Mouse (Mus musculus): ENCODE results near the gene Prickle2. TPM values are rescaled to one million over a fixed set of nuclear protein-coding genes. Genes with fewer than 3 reads are reported as not detected.

The Prickle2 gene
- polyA plus RNA-seq, 1 experiment from 2014 or later, result 2.6 TPM

DNA sequence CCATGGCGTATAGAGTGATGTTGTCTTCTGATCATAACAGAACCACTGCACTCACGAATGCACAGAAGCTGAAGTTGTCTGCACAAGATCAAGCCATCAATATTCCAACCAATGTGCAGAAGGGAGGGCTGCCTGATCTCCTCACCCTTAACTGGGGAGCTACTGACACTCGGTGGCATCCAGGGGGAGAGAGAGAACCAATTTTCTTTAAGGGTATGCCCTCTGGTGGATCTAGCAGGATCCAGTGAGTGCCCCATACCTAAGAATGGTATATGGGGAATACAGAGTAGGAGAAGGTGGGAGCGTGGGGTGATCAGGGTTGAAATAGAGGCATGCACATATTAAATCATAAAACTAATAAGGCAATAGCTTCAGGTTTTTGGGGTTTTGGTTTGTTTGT is 2.2 kb upstream of the Prickle2 start:
- WGBS, result 71% methylated on average over 4 of the region's 4 CpGs
- H3K4me1 ChIP-seq, result peaks cover 30% of the 10 kb centered on the region
- H3K27me3 ChIP-seq (ENCODE audit: poor library complexity, severe bottlenecking), result peaks cover 57% of the 10 kb centered on the region
- H3K36me3 ChIP-seq (replicated peaks), result no peaks in the 10 kb centered on the region
- no peak overlapping the region for H3K4me3 ChIP-seq
- H3K9me3 ChIP-seq, result no peaks in the 10 kb centered on the region
- H3K27ac ChIP-seq, result no peak overlapping the region
- DNase-seq (ENCODE audit: extremely low spot score, low spot score), result no peak

DNA sequence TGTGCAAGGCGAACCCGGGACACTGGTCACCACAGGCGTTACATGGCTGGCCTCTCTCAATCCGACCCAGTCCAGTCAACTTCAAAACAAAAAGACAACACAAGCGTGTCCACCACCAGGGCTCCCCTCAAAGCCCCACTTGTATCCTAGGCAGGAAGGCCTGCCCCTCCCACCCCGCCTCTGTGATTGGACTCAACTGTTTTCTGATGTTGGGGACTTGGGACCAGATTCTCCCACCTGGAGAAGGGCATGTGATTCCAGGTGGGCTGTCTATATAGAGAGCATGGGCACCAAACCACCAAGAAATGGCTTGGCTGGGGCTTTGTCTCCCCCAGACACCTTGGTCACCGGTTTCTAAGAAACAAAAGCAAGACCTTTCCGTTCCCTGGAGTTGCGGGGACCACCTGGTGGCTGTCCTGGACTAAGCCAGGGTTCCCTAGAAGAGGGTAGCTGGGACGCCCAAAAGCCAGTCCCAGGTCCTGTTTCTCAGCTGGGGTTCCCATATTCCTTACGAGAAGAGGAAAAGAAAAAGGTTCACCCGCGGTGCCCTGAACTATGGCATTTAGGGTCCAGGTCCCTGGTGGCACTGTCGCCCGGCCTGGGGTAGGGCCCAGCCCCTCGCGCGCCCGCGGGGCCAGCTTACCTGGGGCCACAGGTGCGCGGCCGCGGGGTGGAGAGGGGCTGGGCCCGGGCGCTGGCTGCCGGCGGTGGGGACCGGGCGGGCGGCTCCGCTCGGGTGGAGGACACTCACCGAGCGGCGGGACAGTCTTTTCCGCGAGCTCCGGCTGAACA is 406 bp downstream of the Prickle2 start:
- 2% methylated on average over 39 of the region's 39 CpGs for WGBS
- peaks cover 83% of the 10 kb centered on the region for H3K27me3 ChIP-seq (ENCODE audit: poor library complexity, severe bottlenecking)

DNA sequence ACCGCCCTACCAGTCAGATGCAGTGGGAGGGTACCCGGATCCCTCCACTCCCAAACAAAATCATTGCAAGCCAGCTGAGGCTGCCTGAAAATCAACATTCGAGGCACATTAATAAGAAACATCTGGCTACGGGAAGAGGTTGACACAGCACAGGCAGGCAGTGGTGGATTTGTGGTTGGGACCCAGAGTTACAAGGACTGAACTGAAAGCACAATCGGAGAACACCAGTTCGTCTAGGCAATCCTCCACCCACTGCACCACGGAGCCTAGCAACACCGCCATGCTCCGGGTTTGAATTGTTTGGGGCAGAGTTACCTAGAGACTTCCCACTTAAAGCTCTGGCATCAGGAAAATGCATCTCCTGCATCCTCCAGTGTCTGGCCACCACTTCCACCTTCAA is 1.1 kb downstream of the Prickle2 start:
- Histone ChIP-seq H3K27me3 (ENCODE audit: poor library complexity, severe bottlenecking) (peaks cover 84% of the 10 kb centered on the region), H3K4me1 (peaks cover 43% of the 10 kb centered on the region), H3K4me3 (peak overlapping the region; percentile 78), H3K27ac (peak overlapping the region; percentile 85; the same call in 1 of the 2 replicates), H3K36me3 (replicated peaks) (no peaks in the 10 kb centered on the region), H3K9me3 (no peaks in the 10 kb centered on the region)
- WGBS, result 32% methylated on average over 9 of the region's 9 CpGs
- peak; percentile 23 for DNase-seq (ENCODE audit: extremely low spot score, low spot score)

More for the DNA sequence above, 406 bp downstream of the Prickle2 start:
- peak overlapping the region; percentile 78 for H3K4me3 ChIP-seq
- H3K36me3 ChIP-seq (replicated peaks), result no peaks in the 10 kb centered on the region
- H3K4me1 ChIP-seq, result peaks cover 35% of the 10 kb centered on the region
- peak; percentile 29 for DNase-seq (ENCODE audit: extremely low spot score, low spot score)
- no peaks in the 10 kb centered on the region for H3K9me3 ChIP-seq
- H3K27ac ChIP-seq, result peak overlapping the region; percentile 85

DNA sequence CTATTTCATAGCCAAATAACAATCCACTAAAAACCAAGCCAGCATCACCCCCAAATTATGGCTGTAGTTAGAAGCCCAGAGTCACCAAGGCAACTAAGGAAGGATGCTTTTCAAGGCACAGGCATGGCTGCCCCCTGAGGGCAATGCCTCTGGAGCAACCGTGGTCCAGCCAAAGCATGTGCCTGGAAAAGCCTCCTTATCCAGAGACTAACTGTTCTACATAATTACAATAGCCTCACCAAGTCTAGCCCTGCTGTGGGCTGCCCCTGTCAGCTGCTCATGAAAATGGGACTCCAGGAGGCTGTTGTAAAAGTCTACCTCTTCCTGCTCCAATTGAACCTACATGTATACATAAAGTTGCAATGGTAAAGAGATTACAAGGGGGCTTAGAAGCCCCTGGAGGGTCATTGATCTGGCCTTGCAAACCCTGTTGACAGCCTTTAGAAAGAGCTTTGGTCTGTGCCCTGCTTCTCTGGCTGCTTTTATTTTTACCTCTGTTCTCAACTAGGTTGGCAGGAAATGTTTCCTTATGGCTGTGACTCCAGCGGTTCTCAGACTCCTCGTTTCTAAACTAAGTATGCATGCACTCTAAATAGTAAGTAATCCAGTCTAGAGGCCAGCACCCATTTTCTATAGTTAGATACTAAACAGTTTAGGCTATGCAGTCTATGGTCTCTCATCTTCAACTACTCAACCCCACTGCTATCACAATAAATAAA is 6.3 kb downstream of the Prickle2 start:
- H3K36me3 ChIP-seq (replicated peaks), result no peaks in the 10 kb centered on the region
- WGBS, result 17% methylated on average over 3 of the region's 3 CpGs
- no peaks in the 10 kb centered on the region for H3K9me3 ChIP-seq
- H3K27me3 ChIP-seq (ENCODE audit: poor library complexity, severe bottlenecking), result peaks cover 55% of the 10 kb centered on the region
- H3K4me3 ChIP-seq, result no peak overlapping the region
- peak; percentile 47 for DNase-seq (ENCODE audit: extremely low spot score, low spot score)
- H3K27ac ChIP-seq, result 0 out of 2 replicates have a peak overlapping the region, but pooled peaks have one; percentile 12
- H3K4me1 ChIP-seq, result peaks cover 46% of the 10 kb centered on the region

DNA sequence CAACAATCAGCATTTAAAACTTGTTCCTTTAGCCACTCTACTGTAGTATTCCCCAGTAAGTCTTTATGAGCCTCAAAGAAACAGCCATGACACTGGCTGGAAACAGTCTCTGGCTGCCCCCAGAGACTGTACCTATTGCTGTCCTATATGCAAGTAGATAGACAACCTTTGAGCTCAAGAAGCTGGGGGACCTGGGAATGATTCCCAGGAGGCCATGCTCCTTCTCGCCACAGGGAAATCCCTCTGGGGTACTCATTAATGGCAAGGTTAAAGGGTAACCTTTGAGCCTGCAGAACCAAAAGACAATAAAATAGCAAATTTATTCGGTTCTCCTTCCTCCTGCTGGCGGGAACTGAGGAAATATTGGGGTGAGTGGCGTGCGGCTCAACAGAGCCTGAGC is 8.1 kb downstream of the Prickle2 start:
- Histone ChIP-seq H3K9me3 (no peaks in the 10 kb centered on the region), H3K27me3 (ENCODE audit: poor library complexity, severe bottlenecking) (peaks cover 36% of the 10 kb centered on the region), H3K27ac (no peak overlapping the region), H3K4me1 (peaks cover 39% of the 10 kb centered on the region), H3K4me3 (no peak overlapping the region), H3K36me3 (replicated peaks) (no peaks in the 10 kb centered on the region)
- no peak for DNase-seq (ENCODE audit: extremely low spot score, low spot score)
- 58% methylated on average over 5 of the region's 5 CpGs for WGBS

DNA sequence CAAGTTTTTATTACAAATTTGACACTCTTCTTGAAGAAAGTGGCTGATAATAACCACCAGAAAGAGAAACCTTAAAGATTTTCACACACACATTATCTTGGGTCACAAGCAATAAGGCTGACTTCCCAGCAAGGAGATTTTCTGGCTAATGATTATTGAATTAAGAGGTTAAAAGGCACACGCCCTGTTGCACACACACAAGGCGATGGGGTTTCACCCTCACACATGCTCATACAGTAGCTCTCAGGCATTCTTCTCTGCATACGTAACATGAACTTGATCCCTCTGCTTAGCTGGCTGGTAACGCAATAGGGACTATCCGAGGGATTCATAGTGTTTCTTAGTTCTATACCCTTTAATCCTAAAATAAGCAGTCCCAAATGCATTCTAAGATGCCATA is 18.6 kb downstream of the Prickle2 start:
- Histone ChIP-seq H3K4me1 (no peaks in the 10 kb centered on the region), H3K27ac (no peak overlapping the region), H3K27me3 (ENCODE audit: poor library complexity, severe bottlenecking) (no peaks in the 10 kb centered on the region), H3K36me3 (replicated peaks) (no peaks in the 10 kb centered on the region), H3K9me3 (no peaks in the 10 kb centered on the region), H3K4me3 (no peak overlapping the region)
- no peak for DNase-seq (ENCODE audit: extremely low spot score, low spot score)
- WGBS, result 71% methylated on average over 5 of the region's 5 CpGs

DNA sequence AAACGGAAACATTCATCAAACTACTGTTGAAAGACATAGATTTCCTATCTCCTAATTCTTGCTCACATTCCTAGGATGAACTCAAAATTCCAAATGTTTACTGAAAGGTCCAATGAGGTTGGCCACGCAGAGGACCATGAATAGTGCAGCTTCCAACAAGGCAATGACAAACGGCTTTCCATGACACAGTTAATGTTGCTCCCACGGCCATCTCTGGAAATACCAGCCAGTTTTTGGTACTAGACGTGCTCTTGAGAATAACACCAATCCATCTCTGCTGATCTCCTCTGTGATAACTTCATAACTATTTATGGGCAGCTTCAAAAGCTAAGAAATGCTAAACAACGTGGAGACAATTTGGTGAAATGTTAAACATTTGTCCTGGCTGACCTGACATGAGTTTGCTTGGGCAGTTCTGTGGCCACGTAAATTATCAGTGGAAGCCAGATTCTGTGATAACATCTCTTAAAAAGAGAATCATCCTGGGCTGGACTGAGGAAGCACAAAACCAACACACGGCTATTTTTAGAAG is 31.5 kb downstream of the Prickle2 start:
- Histone ChIP-seq H3K36me3 (replicated peaks) (no peaks in the 10 kb centered on the region), H3K4me3 (no peak overlapping the region), H3K27ac (no peak overlapping the region), H3K27me3 (ENCODE audit: poor library complexity, severe bottlenecking) (no peaks in the 10 kb centered on the region), H3K4me1 (peaks cover 16% of the 10 kb centered on the region), H3K9me3 (no peaks in the 10 kb centered on the region)
- WGBS, result 92% methylated on average over 8 of the region's 8 CpGs
- DNase-seq (ENCODE audit: extremely low spot score, low spot score), result no peak

DNA sequence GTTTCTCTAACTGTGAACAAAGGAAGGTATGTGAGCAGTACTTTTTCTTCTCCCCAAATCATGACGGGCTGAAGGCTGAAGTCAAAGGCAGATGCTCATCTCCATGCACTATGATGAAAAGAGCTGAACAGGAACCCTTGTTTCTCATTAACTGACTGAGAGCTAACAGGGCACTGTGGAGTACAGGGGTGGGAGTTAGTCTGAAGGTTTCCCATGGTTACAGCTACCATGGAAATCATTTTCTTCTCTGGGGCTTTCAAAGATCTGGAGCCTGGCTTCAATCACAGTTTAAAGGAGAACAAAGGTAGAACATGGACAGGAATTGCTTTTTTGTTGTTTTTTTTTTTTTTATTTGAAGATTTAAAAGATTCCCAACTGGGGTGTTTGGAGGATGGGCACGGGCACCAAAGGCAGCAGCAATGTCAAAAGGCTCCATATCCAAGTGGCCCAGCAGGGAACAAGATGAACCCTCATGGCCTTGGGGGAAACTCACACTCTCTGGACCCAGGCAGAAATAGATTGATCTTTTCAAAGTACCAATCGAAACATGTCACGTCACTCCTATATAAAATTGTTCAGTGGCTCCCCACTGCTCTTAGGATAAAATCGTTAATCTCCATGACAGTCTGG is 35.3 kb downstream of the Prickle2 start:
- DNase-seq (ENCODE audit: extremely low spot score, low spot score), result no peak
- Histone ChIP-seq H3K27me3 (ENCODE audit: poor library complexity, severe bottlenecking) (no peaks in the 10 kb centered on the region), H3K4me1 (peaks cover 12% of the 10 kb centered on the region), H3K4me3 (no peak overlapping the region), H3K9me3 (no peaks in the 10 kb centered on the region), H3K36me3 (replicated peaks) (no peaks in the 10 kb centered on the region), H3K27ac (no peak overlapping the region)
- WGBS, result 81% methylated on average over 5 of the region's 5 CpGs

DNA sequence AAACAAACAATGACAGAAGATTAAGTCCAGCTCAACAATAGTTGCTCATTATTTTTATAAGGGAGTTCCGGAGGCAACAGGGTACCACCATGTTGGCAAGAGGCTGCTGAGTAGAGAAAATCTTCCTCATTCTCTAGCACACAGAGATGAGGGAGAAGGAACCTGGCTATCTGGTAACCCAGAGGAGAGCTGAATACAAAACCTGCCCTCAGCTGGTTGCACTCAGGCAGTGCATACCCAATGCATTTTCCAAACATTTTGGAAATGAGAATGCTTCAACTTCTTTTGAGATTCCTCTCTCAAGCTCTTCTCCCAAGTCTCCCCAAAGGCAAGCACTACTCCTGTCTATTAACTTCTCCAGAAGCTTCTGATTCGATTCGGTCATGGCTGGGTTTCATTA is 36.3 kb downstream of the Prickle2 start:
- no peaks in the 10 kb centered on the region for H3K9me3 ChIP-seq
- H3K4me3 ChIP-seq, result no peak overlapping the region
- H3K4me1 ChIP-seq, result peaks cover 20% of the 10 kb centered on the region
- 91% methylated on average over 3 of the region's 3 CpGs for WGBS
- H3K27me3 ChIP-seq (ENCODE audit: poor library complexity, severe bottlenecking), result no peaks in the 10 kb centered on the region
- no peak overlapping the region for H3K27ac ChIP-seq
- no peak for DNase-seq (ENCODE audit: extremely low spot score, low spot score)
- H3K36me3 ChIP-seq (replicated peaks), result no peaks in the 10 kb centered on the region

DNA sequence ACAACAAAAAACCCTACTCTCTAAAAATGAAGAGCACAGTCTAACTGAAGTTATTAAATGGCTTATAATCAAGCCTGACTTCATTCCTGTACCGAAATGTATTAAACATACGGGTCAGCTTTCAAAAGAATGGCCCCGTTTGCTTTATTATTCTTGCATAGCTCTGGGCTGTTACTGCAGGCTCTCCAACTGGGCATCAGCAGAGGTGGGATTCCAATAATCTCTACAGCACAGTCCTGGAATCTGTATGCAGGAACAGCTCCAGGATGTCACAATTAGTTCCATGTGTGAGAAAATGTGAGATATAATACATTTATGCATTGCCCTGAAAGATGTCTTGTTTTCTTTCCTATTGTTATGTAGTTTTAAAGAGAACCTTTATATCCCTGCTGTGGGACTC is 38.4 kb downstream of the Prickle2 start:
- H3K27me3 ChIP-seq (ENCODE audit: poor library complexity, severe bottlenecking), result no peaks in the 10 kb centered on the region
- peaks cover 29% of the 10 kb centered on the region for H3K4me1 ChIP-seq
- DNase-seq (ENCODE audit: extremely low spot score, low spot score), result no peak
- H3K9me3 ChIP-seq, result no peaks in the 10 kb centered on the region
- WGBS, result 81% methylated on average over 3 of the region's 3 CpGs
- no peaks in the 10 kb centered on the region for H3K36me3 ChIP-seq (replicated peaks)
- H3K4me3 ChIP-seq, result no peak overlapping the region
- no peak overlapping the region for H3K27ac ChIP-seq

DNA sequence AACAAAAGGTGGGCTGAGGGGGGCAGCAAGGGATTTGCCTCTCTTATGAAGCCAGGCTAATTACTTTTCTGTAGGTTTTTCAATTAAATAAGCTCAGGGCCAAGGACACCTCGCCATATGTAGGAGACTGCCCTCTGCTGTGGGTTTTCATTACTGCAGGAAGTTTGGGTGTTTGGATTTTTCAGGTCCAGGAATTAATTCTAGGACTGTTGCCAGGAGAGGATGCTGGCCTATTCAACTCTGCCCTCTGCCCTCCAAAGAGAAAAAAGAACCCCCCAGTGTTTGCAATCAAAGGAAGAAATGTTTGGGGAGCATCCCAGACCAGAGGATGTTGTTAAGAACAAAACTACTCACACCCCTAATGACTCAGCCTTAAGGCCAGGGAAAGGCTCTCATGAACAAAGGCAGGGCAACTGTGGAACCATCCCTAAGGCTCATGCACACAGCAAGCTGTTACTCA is 40.4 kb downstream of the Prickle2 start:
- Histone ChIP-seq H3K9me3 (no peaks in the 10 kb centered on the region), H3K36me3 (replicated peaks) (no peaks in the 10 kb centered on the region), H3K27me3 (ENCODE audit: poor library complexity, severe bottlenecking) (no peaks in the 10 kb centered on the region), H3K4me1 (peaks cover 26% of the 10 kb centered on the region), H3K27ac (peak overlapping the region; percentile 53; the same call in 1 of the 2 replicates), H3K4me3 (no peak overlapping the region)
- peak; percentile 55 for DNase-seq (ENCODE audit: extremely low spot score, low spot score)
- 3% methylated on average over 1 of the region's 1 CpGs for WGBS

DNA sequence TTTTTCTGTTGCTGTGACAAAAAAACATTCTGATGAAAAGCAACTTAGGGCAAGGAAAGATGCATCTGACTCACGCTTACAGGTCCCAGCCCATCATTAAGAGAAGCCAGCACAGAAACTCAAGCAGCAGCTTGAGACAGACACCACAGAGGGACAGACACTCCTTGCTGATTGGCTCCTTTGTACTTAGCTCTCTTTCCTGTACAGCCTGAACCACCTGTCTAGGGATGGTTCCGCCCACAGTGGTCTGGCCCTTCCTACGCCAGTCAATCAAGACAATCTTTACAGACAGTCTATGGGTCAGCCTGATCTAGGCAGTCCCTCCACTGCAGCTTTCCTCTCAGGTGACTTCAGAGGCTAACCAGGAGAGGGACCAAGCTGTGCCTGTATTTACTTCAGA is 42.1 kb downstream of the Prickle2 start:
- H3K4me3 ChIP-seq, result no peak overlapping the region
- no peaks in the 10 kb centered on the region for H3K36me3 ChIP-seq (replicated peaks)
- no peak for DNase-seq (ENCODE audit: extremely low spot score, low spot score)
- no peaks in the 10 kb centered on the region for H3K27me3 ChIP-seq (ENCODE audit: poor library complexity, severe bottlenecking)
- peaks cover 24% of the 10 kb centered on the region for H3K4me1 ChIP-seq
- no peak overlapping the region for H3K27ac ChIP-seq
- WGBS, result 88% methylated on average over 3 of the region's 3 CpGs
- no peaks in the 10 kb centered on the region for H3K9me3 ChIP-seq
